Mouse (Mus musculus): Measurements from ENCODE around the gene Lrrc26. TPM values are rescaled to one million over a fixed set of nuclear protein-coding genes. Genes with fewer than 3 reads are reported as not detected.

Lrrc26 gene
- polyA plus RNA-seq, 1 experiment from 2014 or later, result 6.6 TPM

- no peak for TF ChIP-seq CTCF (IDR thresholded peaks at IDR 0.05; ENCODE audit: low read depth)
- Histone ChIP-seq H3K36me3 (ENCODE audit: control insufficient read depth, insufficient read depth) (no peaks in the 10 kb centered on the region), H3K4me1 (replicated peaks; ENCODE audit: control insufficient read depth, insufficient read depth, low read length) (peaks cover 8% of the 10 kb centered on the region; the same call in 1 of the 2 replicates), H3K27ac (ENCODE audit: low read depth, low read length) (no peak overlapping the region; the same call in 1 of the 2 replicates), H3K4me3 (ENCODE audit: low read depth, low read length) (peak overlapping the region; percentile 42), H3K9me3 (ENCODE audit: control insufficient read depth) (no peaks in the 10 kb centered on the region), H3K9ac (ENCODE audit: low read depth, low read length) (no peak overlapping the region), H3K27me3 (replicated peaks; ENCODE audit: control insufficient read depth, insufficient read depth, low read length) (peaks cover 46% of the 10 kb centered on the region), H3K4me2 (replicated peaks; ENCODE audit: low read depth) (peak overlapping the region; percentile 75)
- WGBS, result 3% methylated on average over 42 of the region's 43 CpGs
- ATAC-seq, result no peak
Observed at GRCm38 (mm10) chr2:25292054-25292544, 2.4 kb downstream of the Lrrc26 start.

GRCm38 (mm10) chr2:25292856-25293255 lies 3.1 kb downstream of the Lrrc26 start:
- WGBS, result 0% methylated on average over 1 of the region's 1 CpGs

GRCm38 (mm10) chr2:25293706-25294105 lies 4.0 kb downstream of the Lrrc26 start:
- Histone ChIP-seq H3K4me3 (ENCODE audit: low read depth, low read length) (no peak overlapping the region), H3K9me3 (ENCODE audit: control insufficient read depth) (no peaks in the 10 kb centered on the region), H3K4me2 (replicated peaks; ENCODE audit: low read depth) (no peak overlapping the region), H3K36me3 (ENCODE audit: control insufficient read depth, insufficient read depth) (no peaks in the 10 kb centered on the region), H3K27me3 (replicated peaks; ENCODE audit: control insufficient read depth, insufficient read depth, low read length) (peaks cover 46% of the 10 kb centered on the region), H3K4me1 (replicated peaks; ENCODE audit: control insufficient read depth, insufficient read depth, low read length) (no peaks in the 10 kb centered on the region), H3K27ac (ENCODE audit: low read depth, low read length) (no peak overlapping the region), H3K9ac (ENCODE audit: low read depth, low read length) (no peak overlapping the region)
- TF ChIP-seq CTCF (IDR thresholded peaks at IDR 0.05; ENCODE audit: low read depth), result no peak
- WGBS, result 64% methylated on average over 9 of the region's 9 CpGs
- no peak for ATAC-seq

More at GRCm38 (mm10) chr2:25292856-25293255, 3.1 kb downstream of the Lrrc26 start:
- Histone ChIP-seq H3K27me3 (replicated peaks; ENCODE audit: control insufficient read depth, insufficient read depth, low read length) (peaks cover 46% of the 10 kb centered on the region), H3K4me2 (replicated peaks; ENCODE audit: low read depth) (peak overlapping the region; percentile 75), H3K9ac (ENCODE audit: low read depth, low read length) (no peak overlapping the region), H3K27ac (ENCODE audit: low read depth, low read length) (no peak overlapping the region), H3K36me3 (ENCODE audit: control insufficient read depth, insufficient read depth) (no peaks in the 10 kb centered on the region), H3K9me3 (ENCODE audit: control insufficient read depth) (no peaks in the 10 kb centered on the region), H3K4me3 (ENCODE audit: low read depth, low read length) (0 out of 2 replicates have a peak overlapping the region, but pooled peaks have one; percentile 42), H3K4me1 (replicated peaks; ENCODE audit: control insufficient read depth, insufficient read depth, low read length) (peaks cover 4% of the 10 kb centered on the region; the same call in 1 of the 2 replicates)
- TF ChIP-seq CTCF (IDR thresholded peaks at IDR 0.05; ENCODE audit: low read depth), result peak; percentile 93
- ATAC-seq, result no peak

GRCm38 (mm10) chr2:25297093-25297492 lies 7.4 kb downstream of the Lrrc26 start:
- H3K27ac ChIP-seq (ENCODE audit: low read depth, low read length), result no peak overlapping the region
- WGBS, result 77% methylated on average over 8 of the region's 8 CpGs
- no peak for ATAC-seq

GRCm38 (mm10) chr2:25298046-25298445 lies 8.3 kb downstream of the Lrrc26 start:
- Histone ChIP-seq H3K36me3 (ENCODE audit: control insufficient read depth, insufficient read depth) (no peaks in the 10 kb centered on the region), H3K27me3 (replicated peaks; ENCODE audit: control insufficient read depth, insufficient read depth, low read length) (peaks cover 5% of the 10 kb centered on the region; the same call in 1 of the 2 replicates), H3K9ac (ENCODE audit: low read depth, low read length) (no peak overlapping the region), H3K4me1 (replicated peaks; ENCODE audit: control insufficient read depth, insufficient read depth, low read length) (no peaks in the 10 kb centered on the region), H3K9me3 (ENCODE audit: control insufficient read depth) (no peaks in the 10 kb centered on the region), H3K4me2 (replicated peaks; ENCODE audit: low read depth) (no peak overlapping the region), H3K4me3 (ENCODE audit: low read depth, low read length) (no peak overlapping the region), H3K27ac (ENCODE audit: low read depth, low read length) (no peak overlapping the region)
- WGBS, result 73% methylated on average over 10 of the region's 10 CpGs
- TF ChIP-seq CTCF (IDR thresholded peaks at IDR 0.05; ENCODE audit: low read depth), result no peak
- ATAC-seq, result no peak

More at GRCm38 (mm10) chr2:25297093-25297492, 7.4 kb downstream of the Lrrc26 start:
- Histone ChIP-seq H3K36me3 (ENCODE audit: control insufficient read depth, insufficient read depth) (no peaks in the 10 kb centered on the region), H3K4me3 (ENCODE audit: low read depth, low read length) (no peak overlapping the region), H3K4me2 (replicated peaks; ENCODE audit: low read depth) (no peak overlapping the region), H3K4me1 (replicated peaks; ENCODE audit: control insufficient read depth, insufficient read depth, low read length) (no peaks in the 10 kb centered on the region), H3K27me3 (replicated peaks; ENCODE audit: control insufficient read depth, insufficient read depth, low read length) (peaks cover 13% of the 10 kb centered on the region), H3K9ac (ENCODE audit: low read depth, low read length) (no peak overlapping the region), H3K9me3 (ENCODE audit: control insufficient read depth) (no peaks in the 10 kb centered on the region)
- no peak for TF ChIP-seq CTCF (IDR thresholded peaks at IDR 0.05; ENCODE audit: low read depth)

- Histone ChIP-seq H3K4me3 (ENCODE audit: low read depth, low read length) (no peak overlapping the region), H3K36me3 (ENCODE audit: control insufficient read depth, insufficient read depth) (no peaks in the 10 kb centered on the region), H3K9me3 (ENCODE audit: control insufficient read depth) (no peaks in the 10 kb centered on the region), H3K4me1 (replicated peaks; ENCODE audit: control insufficient read depth, insufficient read depth, low read length) (no peaks in the 10 kb centered on the region), H3K4me2 (replicated peaks; ENCODE audit: low read depth) (no peak overlapping the region), H3K9ac (ENCODE audit: low read depth, low read length) (no peak overlapping the region), H3K27me3 (replicated peaks; ENCODE audit: control insufficient read depth, insufficient read depth, low read length) (peaks cover 10% of the 10 kb centered on the region), H3K27ac (ENCODE audit: low read depth, low read length) (no peak overlapping the region)
- no peak for ATAC-seq
- TF ChIP-seq CTCF (IDR thresholded peaks at IDR 0.05; ENCODE audit: low read depth), result no peak
- WGBS, result 73% methylated on average over 3 of the region's 3 CpGs
Observed at GRCm38 (mm10) chr2:25303452-25303851, 13.7 kb downstream of the Lrrc26 start.
